Mouse (Mus musculus): Measurements from ENCODE around the gene Sgce. TPM values are rescaled to one million over a fixed set of nuclear protein-coding genes. Genes with fewer than 3 reads are reported as not detected.

The Sgce gene
- polyA plus RNA-seq (2021; fragmentation: Nextera tagmentation), result 24.4 and 27.9 TPM in 2 replicates
- long read RNA-seq, experiment 1, transcript Sgce-201 (11 exons, 1,703 nt), result major isoform, 23 of 79 reads
- long read RNA-seq, experiment 1, transcript Sgce-204 (12 exons, 1,776 nt), result minor isoform, 6 of 79 reads
- long read RNA-seq, experiment 1, transcript Sgce-205 (11 exons, 1,696 nt), result minor isoform, 22 of 79 reads
- long read RNA-seq, experiment 1, partial matches to known transcripts, result 6 of 79 reads
- long read RNA-seq, experiment 1, other reads (novel, unspliced or antisense), result 17 of 79 reads
- long read RNA-seq, experiment 2, transcript Sgce-205 (11 exons, 1,696 nt), result major isoform, 8 of 49 reads
- long read RNA-seq, experiment 2, partial matches to known transcripts, result 25 of 49 reads
- long read RNA-seq, experiment 2, other reads (novel, unspliced or antisense), result 5 of 49 reads

GRCm38 (mm10) chr6:4746696-4747439 lies at the start of gene Sgce, which contains the start of gene Peg10:
Sgce (minus strand) TSS chr6:4747207.
Peg10 (plus strand) TSS chr6:4747306.

Other genes starting within 250 kb of the Sgce start
- gene Col1a2, start 242.4 kb downstream of the Sgce start, polyA plus RNA-seq (2021; fragmentation: Nextera tagmentation), result 1.6 and 2.2 TPM in 2 replicates
- 13.0 and 15.2 TPM in 2 replicates for gene Casd1, start 146.4 kb downstream of the Sgce start, polyA plus RNA-seq (2021; fragmentation: Nextera tagmentation)
- 0.72 and 0.86 TPM in 2 replicates for gene Peg10, start 99 bp upstream of the Sgce start, polyA plus RNA-seq (2021; fragmentation: Nextera tagmentation)
- 52.1 and 67.4 TPM in 2 replicates for gene Ppp1r9a, start 155.7 kb upstream of the Sgce start, polyA plus RNA-seq (2021; fragmentation: Nextera tagmentation)